Mouse (Mus musculus) spleen, postnatal 4 days (tissue): ENCODE data around the gene Slit3.

Experiments
- DNase-seq, 2 experiments: peaks; one replicate each; pipeline ENCODE4 v3.0.0; 2022; ENCODE audit warnings: low spot score in 2 of 2

Gene Slit3

GRCm38 (mm10) chr11:35305910-35306309 is 184.9 kb downstream of the Slit3 start:
- no peak for DNase-seq

- DNase-seq = no peak
Observed at GRCm38 (mm10) chr11:35306922-35307321, 185.9 kb downstream of the Slit3 start.

GRCm38 (mm10) chr11:35307992-35308391 is 187.0 kb downstream of the Slit3 start:
- no peak for DNase-seq

GRCm38 (mm10) chr11:35315449-35316028 is 194.5 kb downstream of the Slit3 start:
- no peak for DNase-seq

- DNase-seq = no peak
Observed at GRCm38 (mm10) chr11:35317221-35317620, 196.2 kb downstream of the Slit3 start.

GRCm38 (mm10) chr11:35317775-35318432 is 196.9 kb downstream of the Slit3 start:
- DNase-seq = no peak

- no peak for DNase-seq
Observed at GRCm38 (mm10) chr11:35318433-35319020, 197.5 kb downstream of the Slit3 start.

GRCm38 (mm10) chr11:35320518-35320917 is 199.5 kb downstream of the Slit3 start:
- no peak for DNase-seq

- no peak for DNase-seq
Observed at GRCm38 (mm10) chr11:35324397-35324796, 203.4 kb downstream of the Slit3 start.

GRCm38 (mm10) chr11:35325131-35325995 is 204.3 kb downstream of the Slit3 start:
- no peak for DNase-seq

GRCm38 (mm10) chr11:35326346-35326745 is 205.3 kb downstream of the Slit3 start:
- DNase-seq = no peak

- no peak for DNase-seq
Observed at GRCm38 (mm10) chr11:35327899-35328298, 206.9 kb downstream of the Slit3 start.

GRCm38 (mm10) chr11:35331476-35331875 is 210.5 kb downstream of the Slit3 start:
- DNase-seq = no peak

- no peak for DNase-seq
Observed at GRCm38 (mm10) chr11:35336558-35336957, 215.5 kb downstream of the Slit3 start.

- no peak for DNase-seq
Observed at GRCm38 (mm10) chr11:35337493-35337892, 216.5 kb downstream of the Slit3 start.

GRCm38 (mm10) chr11:35337927-35338819 is 217.1 kb downstream of the Slit3 start:
- DNase-seq = no peak

- no peak for DNase-seq
Observed at GRCm38 (mm10) chr11:35340752-35341151, 219.7 kb downstream of the Slit3 start.

GRCm38 (mm10) chr11:35342486-35342885 is 221.5 kb downstream of the Slit3 start:
- DNase-seq = no peak

- no peak for DNase-seq
Observed at GRCm38 (mm10) chr11:35345696-35346480, 224.9 kb downstream of the Slit3 start.

- DNase-seq = no peak
Observed at GRCm38 (mm10) chr11:35348099-35348498, 227.1 kb downstream of the Slit3 start.
